Mouse (Mus musculus): ENCODE results near the gene Sept9. TPM values are rescaled to one million over a fixed set of nuclear protein-coding genes. Genes with fewer than 3 reads are reported as not detected.
A peak's percentile ranks its signal among the peaks of the same experiment; 100 is the strongest.

The Sept9 gene
- polyA plus RNA-seq, 2 experiments: 78.7 to 125 TPM

GRCm38 (mm10) chr11:117248734-117249248 lies 49.3 kb downstream of the Sept9 start:
- no peak overlapping the region for H3K4me3 ChIP-seq (replicated peaks; ENCODE audit: low read length)
- no peak for DNase-seq (ENCODE audit: low spot score)
- 0 out of 2 replicates have a peak overlapping the region, but pooled peaks have one; percentile 14 for H3K27ac ChIP-seq (replicated peaks; ENCODE audit: low read depth, low read length)
- WGBS: 41% methylated on average over 11 of the region's 11 CpGs
- TF ChIP-seq POLR2A (IDR thresholded peaks at IDR 0.05; ENCODE audit: borderline replicate concordance, extremely low read depth, insufficient read depth, insufficient read length): no peak
- H3K27me3 ChIP-seq (ENCODE audit: control insufficient read depth, insufficient read depth, low read length): no peaks in the 10 kb centered on the region
- H3K4me1 ChIP-seq (ENCODE audit: control insufficient read depth, insufficient read depth, low read length): peaks cover 20% of the 10 kb centered on the region
- peak; percentile 52 for ATAC-seq (ENCODE audit: low FRiP score, low read depth)
- 0 out of 2 replicates have a peak overlapping the region, but pooled peaks have one; percentile 8 for H3K9ac ChIP-seq (ENCODE audit: low read depth, low read length, severe bottlenecking)
- peaks cover 10% of the 10 kb centered on the region; the same call in 1 of the 2 replicates for H3K36me3 ChIP-seq (ENCODE audit: control insufficient read depth, insufficient read depth, low read length)
- no peaks in the 10 kb centered on the region for H3K9me3 ChIP-seq (ENCODE audit: control insufficient read depth, low read length)
- no peak overlapping the region for H3K4me2 ChIP-seq (replicated peaks; ENCODE audit: low read depth, low read length, severe bottlenecking)

- H3K9ac ChIP-seq (ENCODE audit: low read depth, low read length, severe bottlenecking): 0 out of 2 replicates have a peak overlapping the region, but pooled peaks have one; percentile 8
- TF ChIP-seq POLR2A (IDR thresholded peaks at IDR 0.05; ENCODE audit: borderline replicate concordance, extremely low read depth, insufficient read depth, insufficient read length): no peak
- no peak for DNase-seq (ENCODE audit: low spot score)
- no peak overlapping the region for H3K27ac ChIP-seq (replicated peaks; ENCODE audit: low read depth, low read length)
- no peaks in the 10 kb centered on the region for H3K9me3 ChIP-seq (ENCODE audit: control insufficient read depth, low read length)
- H3K27me3 ChIP-seq (ENCODE audit: control insufficient read depth, insufficient read depth, low read length): no peaks in the 10 kb centered on the region
- H3K36me3 ChIP-seq (ENCODE audit: control insufficient read depth, insufficient read depth, low read length): peaks cover 10% of the 10 kb centered on the region; the same call in 1 of the 2 replicates
- no peak overlapping the region for H3K4me2 ChIP-seq (replicated peaks; ENCODE audit: low read depth, low read length, severe bottlenecking)
- no peak overlapping the region for H3K4me3 ChIP-seq (replicated peaks; ENCODE audit: low read length)
- ATAC-seq (ENCODE audit: low FRiP score, low read depth): no peak
- 79% methylated on average over 18 of the region's 18 CpGs for WGBS
- peaks cover 26% of the 10 kb centered on the region for H3K4me1 ChIP-seq (ENCODE audit: control insufficient read depth, insufficient read depth, low read length)
Measured at GRCm38 (mm10) chr11:117249282-117249984, 50.0 kb downstream of the Sept9 start.

- H3K9me3 ChIP-seq (ENCODE audit: control insufficient read depth, low read length): no peaks in the 10 kb centered on the region
- peaks cover 31% of the 10 kb centered on the region for H3K4me1 ChIP-seq (ENCODE audit: control insufficient read depth, insufficient read depth, low read length)
- 87% methylated on average over 22 of the region's 22 CpGs for WGBS
- H3K27me3 ChIP-seq (ENCODE audit: control insufficient read depth, insufficient read depth, low read length): no peaks in the 10 kb centered on the region
- no peak overlapping the region for H3K27ac ChIP-seq (replicated peaks; ENCODE audit: low read depth, low read length)
- ATAC-seq (ENCODE audit: low FRiP score, low read depth): peak; percentile 46; the same call in 1 of the 2 replicates
- H3K36me3 ChIP-seq (ENCODE audit: control insufficient read depth, insufficient read depth, low read length): peaks cover 6% of the 10 kb centered on the region; the same call in 1 of the 2 replicates
- DNase-seq (ENCODE audit: low spot score): no peak
- no peak overlapping the region for H3K4me3 ChIP-seq (replicated peaks; ENCODE audit: low read length)
- H3K4me2 ChIP-seq (replicated peaks; ENCODE audit: low read depth, low read length, severe bottlenecking): no peak overlapping the region
- no peak for TF ChIP-seq POLR2A (IDR thresholded peaks at IDR 0.05; ENCODE audit: borderline replicate concordance, extremely low read depth, insufficient read depth, insufficient read length)
- no peak overlapping the region for H3K9ac ChIP-seq (ENCODE audit: low read depth, low read length, severe bottlenecking)
Measured at GRCm38 (mm10) chr11:117249985-117250928, 50.8 kb downstream of the Sept9 start.

- no peak for ATAC-seq (ENCODE audit: low FRiP score, low read depth)
- no peak for DNase-seq (ENCODE audit: low spot score)
- H3K36me3 ChIP-seq (ENCODE audit: control insufficient read depth, insufficient read depth, low read length): peaks cover 6% of the 10 kb centered on the region; the same call in 1 of the 2 replicates
- H3K4me3 ChIP-seq (replicated peaks; ENCODE audit: low read length): no peak overlapping the region
- no peak for TF ChIP-seq POLR2A (IDR thresholded peaks at IDR 0.05; ENCODE audit: borderline replicate concordance, extremely low read depth, insufficient read depth, insufficient read length)
- H3K4me1 ChIP-seq (ENCODE audit: control insufficient read depth, insufficient read depth, low read length): peaks cover 31% of the 10 kb centered on the region
- H3K4me2 ChIP-seq (replicated peaks; ENCODE audit: low read depth, low read length, severe bottlenecking): no peak overlapping the region
- H3K9ac ChIP-seq (ENCODE audit: low read depth, low read length, severe bottlenecking): no peak overlapping the region
- H3K9me3 ChIP-seq (ENCODE audit: control insufficient read depth, low read length): no peaks in the 10 kb centered on the region
- H3K27ac ChIP-seq (replicated peaks; ENCODE audit: low read depth, low read length): no peak overlapping the region
- no peaks in the 10 kb centered on the region for H3K27me3 ChIP-seq (ENCODE audit: control insufficient read depth, insufficient read depth, low read length)
- WGBS: 86% methylated on average over 4 of the region's 4 CpGs
Measured at GRCm38 (mm10) chr11:117251755-117252154, 52.3 kb downstream of the Sept9 start.

- H3K27ac ChIP-seq (replicated peaks; ENCODE audit: low read depth, low read length): no peak overlapping the region
- H3K27me3 ChIP-seq (ENCODE audit: control insufficient read depth, insufficient read depth, low read length): no peaks in the 10 kb centered on the region
- H3K9me3 ChIP-seq (ENCODE audit: control insufficient read depth, low read length): no peaks in the 10 kb centered on the region
- no peak overlapping the region for H3K4me3 ChIP-seq (replicated peaks; ENCODE audit: low read length)
- peaks cover 31% of the 10 kb centered on the region for H3K4me1 ChIP-seq (ENCODE audit: control insufficient read depth, insufficient read depth, low read length)
- 83% methylated on average over 13 of the region's 13 CpGs for WGBS
- no peak for DNase-seq (ENCODE audit: low spot score)
- H3K36me3 ChIP-seq (ENCODE audit: control insufficient read depth, insufficient read depth, low read length): peaks cover 6% of the 10 kb centered on the region; the same call in 1 of the 2 replicates
- ATAC-seq (ENCODE audit: low FRiP score, low read depth): no peak
- no peak overlapping the region for H3K4me2 ChIP-seq (replicated peaks; ENCODE audit: low read depth, low read length, severe bottlenecking)
- H3K9ac ChIP-seq (ENCODE audit: low read depth, low read length, severe bottlenecking): no peak overlapping the region
- TF ChIP-seq POLR2A (IDR thresholded peaks at IDR 0.05; ENCODE audit: borderline replicate concordance, extremely low read depth, insufficient read depth, insufficient read length): no peak
Measured at GRCm38 (mm10) chr11:117252846-117253245, 53.4 kb downstream of the Sept9 start.
